Mouse (Mus musculus): Measurements from ENCODE around the gene Frat1. TPM values are rescaled to one million over a fixed set of nuclear protein-coding genes. Genes with fewer than 3 reads are reported as not detected.

The Frat1 gene
- total RNA-seq, 2 experiments from 2014 or later = 1.7 to 2.5 TPM

Other genes with a start within 250 kb of the Frat1 start
- gene Gm340, start 247.6 kb upstream of the Frat1 start, total RNA-seq (2021) = 1 to 10 TPM; 8.1 to 8.4 TPM
- gene Slit1, start 86.3 kb upstream of the Frat1 start, total RNA-seq (2021) = under 1 TPM; 0.07 to 0.08 TPM
- 1 to 10 TPM; 2.0 to 2.6 TPM for gene Arhgap19, start 27.9 kb upstream of the Frat1 start, total RNA-seq (2021)
- 1 to 10 TPM; 2.5 to 3.3 TPM for gene Frat2, start 18.2 kb downstream of the Frat1 start, total RNA-seq (2021)
- gene Rrp12, start 66.2 kb downstream of the Frat1 start, total RNA-seq (2021) = 10 to 100 TPM; 16.0 to 18.0 TPM
- gene Pgam1, start 82.0 kb downstream of the Frat1 start, total RNA-seq (2021) = 100 to 1,000 TPM; 128 TPM
- gene Exosc1, start 103.5 kb downstream of the Frat1 start, total RNA-seq (2021) = 10 to 100 TPM; 11.4 to 13.1 TPM
- gene Zdhhc16, start 103.5 kb downstream of the Frat1 start, total RNA-seq (2021) = 10 to 100 TPM; 12.9 to 14.0 TPM
- gene Mms19, start 151.2 kb downstream of the Frat1 start, total RNA-seq (2021) = 10 to 100 TPM; 13.9 to 14.6 TPM
- gene Ubtd1, start 151.8 kb downstream of the Frat1 start, total RNA-seq (2021) = 10 to 100 TPM; 17.7 to 19.2 TPM
- under 1 TPM in 1 of 2 experiments, not detected in 1; 0.47 TPM for gene Ankrd2, start 206.0 kb downstream of the Frat1 start, total RNA-seq (2021)
- gene Hoga1, start 215.6 kb downstream of the Frat1 start, total RNA-seq (2021) = 1 to 10 TPM; 1.3 to 1.7 TPM
- not detected for gene 4933411K16Rik, start 222.3 kb downstream of the Frat1 start, total RNA-seq (2021)